Mouse (Mus musculus): ENCODE data around the gene Ehbp1l1. TPM values are rescaled to one million over a fixed set of nuclear protein-coding genes. Genes with fewer than 3 reads are reported as not detected.

Ehbp1l1 gene
- polyA plus RNA-seq, 1 experiment from 2014 or later = 49.8 TPM

DNA sequence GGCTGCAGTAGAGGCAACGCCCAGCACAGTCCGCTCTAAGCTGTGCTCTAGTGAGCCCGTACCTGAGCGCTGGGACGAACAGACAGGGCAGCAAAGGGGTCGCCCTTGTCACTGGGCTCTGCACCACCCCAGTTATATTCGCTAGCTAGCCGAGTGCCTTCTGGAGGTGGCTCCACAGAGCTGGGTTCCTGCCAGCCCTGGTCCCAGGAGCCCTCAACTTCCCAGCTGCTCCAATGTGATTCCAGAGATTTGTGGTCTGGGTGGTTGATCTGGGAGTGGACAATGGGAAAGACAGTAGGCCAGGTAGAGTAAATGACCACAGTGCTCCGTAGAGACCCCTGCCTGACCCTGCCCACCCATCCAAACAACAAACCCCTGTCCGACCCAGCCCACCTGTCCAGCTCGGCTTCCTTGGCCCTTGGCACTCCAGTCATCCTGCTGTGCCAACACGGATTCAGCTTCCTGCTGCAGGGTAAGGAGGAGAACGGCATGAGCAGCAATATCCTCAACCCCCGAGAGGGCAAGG, 32.8 kb upstream of the Ehbp1l1 start:
- WGBS = 93% methylated on average over 14 of the region's 14 CpGs
- peaks cover 68% of the 10 kb centered on the region for H3K36me3 ChIP-seq (ENCODE audit: control insufficient read depth, insufficient read depth)
- no peak overlapping the region for H3K4me3 ChIP-seq (ENCODE audit: low read depth, low read length)
- H3K27ac ChIP-seq (ENCODE audit: low read depth, low read length) = no peak overlapping the region
- no peaks in the 10 kb centered on the region for H3K9me3 ChIP-seq (ENCODE audit: control insufficient read depth)
- H3K27me3 ChIP-seq (replicated peaks; ENCODE audit: control insufficient read depth, insufficient read depth, low read length) = 0 out of 2 replicates have a peak, but pooled peaks cover 6% of the 10 kb centered on the region
- H3K4me1 ChIP-seq (replicated peaks; ENCODE audit: control insufficient read depth, insufficient read depth, low read length) = no peaks in the 10 kb centered on the region
- TF ChIP-seq CTCF (IDR thresholded peaks at IDR 0.05; ENCODE audit: low read depth) = no peak
- H3K9ac ChIP-seq (ENCODE audit: low read depth, low read length) = no peak overlapping the region
- ATAC-seq = no peak
- H3K4me2 ChIP-seq (replicated peaks; ENCODE audit: low read depth) = no peak overlapping the region

DNA sequence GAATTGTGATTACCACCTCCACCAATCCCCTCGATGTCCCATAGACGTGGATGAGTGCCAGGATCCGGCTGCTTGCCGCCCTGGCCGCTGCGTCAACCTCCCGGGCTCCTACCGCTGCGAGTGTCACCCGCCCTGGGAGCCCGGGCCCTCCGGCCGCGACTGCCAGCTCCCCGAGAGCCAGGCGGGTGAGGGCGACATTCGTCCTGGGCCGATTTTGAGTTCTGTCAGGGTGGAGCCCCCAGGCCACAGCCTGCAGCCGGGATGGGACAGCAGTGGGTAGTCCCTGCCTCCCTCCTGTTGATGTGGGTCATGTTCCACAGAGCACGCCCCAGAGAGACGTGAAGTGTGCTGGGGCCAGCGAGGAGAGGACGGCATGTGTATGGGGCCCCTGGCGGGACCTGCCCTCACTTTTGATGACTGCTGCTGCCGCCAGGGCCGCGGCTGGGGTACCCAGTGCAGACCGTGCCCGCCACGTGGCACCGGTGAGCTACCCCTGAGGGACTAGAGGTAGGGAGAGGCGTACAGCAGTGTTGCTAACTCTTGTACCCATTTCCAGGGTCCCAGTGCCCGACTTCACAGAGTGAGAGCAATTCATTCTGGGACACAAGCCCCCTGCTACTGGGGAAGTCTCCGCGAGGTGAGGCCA, 31.0 kb upstream of the Ehbp1l1 start:
- no peaks in the 10 kb centered on the region for H3K9me3 ChIP-seq (ENCODE audit: control insufficient read depth)
- WGBS = 40% methylated on average over 35 of the region's 36 CpGs
- no peak overlapping the region for H3K4me3 ChIP-seq (ENCODE audit: low read depth, low read length)
- H3K9ac ChIP-seq (ENCODE audit: low read depth, low read length) = no peak overlapping the region
- H3K27ac ChIP-seq (ENCODE audit: low read depth, low read length) = no peak overlapping the region
- peaks cover 60% of the 10 kb centered on the region for H3K36me3 ChIP-seq (ENCODE audit: control insufficient read depth, insufficient read depth)
- H3K27me3 ChIP-seq (replicated peaks; ENCODE audit: control insufficient read depth, insufficient read depth, low read length) = 0 out of 2 replicates have a peak, but pooled peaks cover 6% of the 10 kb centered on the region
- no peak for ATAC-seq
- no peak for TF ChIP-seq CTCF (IDR thresholded peaks at IDR 0.05; ENCODE audit: low read depth)
- H3K4me1 ChIP-seq (replicated peaks; ENCODE audit: control insufficient read depth, insufficient read depth, low read length) = no peaks in the 10 kb centered on the region
- peak overlapping the region; percentile 37 for H3K4me2 ChIP-seq (replicated peaks; ENCODE audit: low read depth)

DNA sequence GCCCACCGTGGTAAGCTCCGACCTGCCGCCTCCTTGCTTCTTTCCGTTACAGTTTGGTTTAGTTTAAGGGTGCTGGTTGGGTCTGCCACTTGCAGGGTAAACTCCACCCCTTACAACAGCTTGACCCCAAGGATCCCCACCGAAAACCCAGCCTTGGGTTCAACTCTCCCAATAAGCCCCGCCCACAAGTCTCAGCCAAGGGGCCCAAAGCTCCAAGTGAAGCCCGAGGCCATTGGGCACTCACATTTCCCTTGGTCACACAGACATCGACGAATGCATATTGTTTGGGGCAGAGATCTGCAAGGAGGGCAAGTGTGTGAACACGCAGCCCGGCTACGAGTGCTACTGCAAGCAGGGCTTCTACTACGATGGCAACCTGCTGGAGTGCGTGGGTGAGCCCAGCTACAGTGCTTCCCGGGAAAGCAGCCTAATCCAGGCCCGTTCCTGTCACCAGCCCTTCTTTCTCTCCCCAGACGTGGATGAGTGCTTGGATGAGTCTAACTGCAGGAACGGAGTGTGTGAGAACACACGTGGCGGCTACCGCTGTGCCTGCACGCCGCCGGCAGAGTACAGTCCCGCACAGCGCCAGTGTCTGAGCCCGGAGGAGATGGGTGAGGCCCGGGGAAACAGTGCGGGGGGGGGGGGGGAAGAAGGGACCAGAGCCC, 30.3 kb upstream of the Ehbp1l1 start:
- Histone ChIP-seq H3K27ac (ENCODE audit: low read depth, low read length) (no peak overlapping the region), H3K4me3 (ENCODE audit: low read depth, low read length) (no peak overlapping the region), H3K4me2 (replicated peaks; ENCODE audit: low read depth) (peak overlapping the region; percentile 37), H3K9me3 (ENCODE audit: control insufficient read depth) (no peaks in the 10 kb centered on the region), H3K27me3 (replicated peaks; ENCODE audit: control insufficient read depth, insufficient read depth, low read length) (0 out of 2 replicates have a peak, but pooled peaks cover 6% of the 10 kb centered on the region), H3K9ac (ENCODE audit: low read depth, low read length) (no peak overlapping the region), H3K4me1 (replicated peaks; ENCODE audit: control insufficient read depth, insufficient read depth, low read length) (no peaks in the 10 kb centered on the region), H3K36me3 (ENCODE audit: control insufficient read depth, insufficient read depth) (peaks cover 56% of the 10 kb centered on the region)
- 35% methylated on average over 28 of the region's 29 CpGs for WGBS
- 0 out of 2 replicates have a peak, but pooled peaks have one; percentile 37 for ATAC-seq
- TF ChIP-seq CTCF (IDR thresholded peaks at IDR 0.05; ENCODE audit: low read depth) = no peak

DNA sequence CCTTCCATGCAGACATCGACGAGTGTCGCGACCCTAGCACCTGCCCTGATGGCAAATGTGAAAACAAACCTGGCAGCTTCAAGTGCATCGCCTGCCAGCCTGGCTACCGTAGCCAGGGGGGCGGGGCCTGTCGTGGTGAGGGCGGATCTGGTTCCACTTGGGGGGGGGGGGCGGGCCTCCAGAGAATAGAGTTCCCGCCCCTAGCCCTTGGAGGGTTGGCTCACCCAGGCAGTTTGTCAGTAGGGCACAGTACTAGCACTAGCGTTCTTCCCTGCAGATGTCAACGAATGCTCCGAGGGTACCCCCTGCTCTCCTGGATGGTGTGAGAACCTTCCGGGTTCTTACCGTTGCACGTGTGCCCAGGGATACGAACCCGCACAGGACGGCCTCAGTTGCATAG, 25.6 kb upstream of the Ehbp1l1 start:
- TF ChIP-seq CTCF (IDR thresholded peaks at IDR 0.05; ENCODE audit: low read depth) = no peak
- no peak overlapping the region for H3K9ac ChIP-seq (ENCODE audit: low read depth, low read length)
- H3K4me3 ChIP-seq (ENCODE audit: low read depth, low read length) = no peak overlapping the region
- no peak overlapping the region for H3K4me2 ChIP-seq (replicated peaks; ENCODE audit: low read depth)
- 24% methylated on average over 20 of the region's 20 CpGs for WGBS
- no peak for ATAC-seq
- H3K9me3 ChIP-seq (ENCODE audit: control insufficient read depth) = no peaks in the 10 kb centered on the region
- peaks cover 11% of the 10 kb centered on the region; the same call in 1 of the 2 replicates for H3K36me3 ChIP-seq (ENCODE audit: control insufficient read depth, insufficient read depth)
- H3K27ac ChIP-seq (ENCODE audit: low read depth, low read length) = no peak overlapping the region
- no peaks in the 10 kb centered on the region for H3K4me1 ChIP-seq (replicated peaks; ENCODE audit: control insufficient read depth, insufficient read depth, low read length)
- peaks cover 14% of the 10 kb centered on the region; the same call in 1 of the 2 replicates for H3K27me3 ChIP-seq (replicated peaks; ENCODE audit: control insufficient read depth, insufficient read depth, low read length)

DNA sequence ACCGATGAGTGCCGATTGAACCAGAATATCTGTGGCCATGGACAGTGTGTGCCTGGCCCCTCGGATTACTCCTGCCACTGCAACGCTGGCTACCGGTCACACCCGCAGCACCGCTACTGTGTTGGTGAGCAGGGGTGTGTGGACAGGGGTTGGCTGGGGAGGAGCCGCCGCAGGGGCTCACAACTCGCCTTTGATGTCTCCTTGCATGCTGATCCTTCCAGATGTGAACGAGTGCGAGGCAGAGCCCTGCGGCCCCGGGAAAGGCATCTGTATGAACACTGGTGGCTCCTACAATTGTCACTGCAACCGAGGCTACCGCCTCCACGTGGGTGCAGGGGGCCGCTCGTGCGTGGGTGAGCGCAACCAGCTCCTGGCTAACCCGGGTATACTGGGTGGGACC, 24.8 kb upstream of the Ehbp1l1 start:
- Histone ChIP-seq H3K4me1 (replicated peaks; ENCODE audit: control insufficient read depth, insufficient read depth, low read length) (0 out of 2 replicates have a peak, but pooled peaks cover 2% of the 10 kb centered on the region), H3K36me3 (ENCODE audit: control insufficient read depth, insufficient read depth) (0 out of 2 replicates have a peak, but pooled peaks cover 6% of the 10 kb centered on the region), H3K9ac (ENCODE audit: low read depth, low read length) (no peak overlapping the region), H3K27ac (ENCODE audit: low read depth, low read length) (no peak overlapping the region), H3K27me3 (replicated peaks; ENCODE audit: control insufficient read depth, insufficient read depth, low read length) (peaks cover 7% of the 10 kb centered on the region; the same call in 1 of the 2 replicates), H3K4me2 (replicated peaks; ENCODE audit: low read depth) (no peak overlapping the region), H3K4me3 (ENCODE audit: low read depth, low read length) (no peak overlapping the region), H3K9me3 (ENCODE audit: control insufficient read depth) (no peaks in the 10 kb centered on the region)
- ATAC-seq = no peak
- 36% methylated on average over 22 of the region's 22 CpGs for WGBS
- no peak for TF ChIP-seq CTCF (IDR thresholded peaks at IDR 0.05; ENCODE audit: low read depth)

DNA sequence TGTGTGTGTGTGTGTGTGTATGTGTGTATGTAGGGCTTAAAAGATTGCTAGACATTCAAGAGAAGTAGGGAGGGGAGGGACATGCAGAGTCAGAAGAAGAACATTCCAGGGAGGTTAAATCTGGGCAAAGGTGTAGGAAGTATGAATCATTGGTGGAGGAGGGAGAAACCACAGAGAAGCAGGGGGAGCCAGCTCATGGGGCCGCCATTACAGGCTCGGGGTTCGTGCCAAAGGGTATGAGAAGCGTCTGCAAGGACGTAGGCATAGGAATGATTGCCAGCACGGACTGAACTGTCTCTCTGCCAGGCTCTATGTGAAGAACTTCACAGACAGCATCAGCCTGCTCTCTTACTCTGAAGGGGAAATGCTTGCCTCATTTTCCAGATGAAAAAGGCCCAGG, 23.4 kb upstream of the Ehbp1l1 start:
- no peak for TF ChIP-seq CTCF (IDR thresholded peaks at IDR 0.05; ENCODE audit: low read depth)
- Histone ChIP-seq H3K4me2 (replicated peaks; ENCODE audit: low read depth) (no peak overlapping the region), H3K4me3 (ENCODE audit: low read depth, low read length) (no peak overlapping the region), H3K27ac (ENCODE audit: low read depth, low read length) (no peak overlapping the region), H3K27me3 (replicated peaks; ENCODE audit: control insufficient read depth, insufficient read depth, low read length) (peaks cover 7% of the 10 kb centered on the region; the same call in 1 of the 2 replicates), H3K9me3 (ENCODE audit: control insufficient read depth) (no peaks in the 10 kb centered on the region), H3K36me3 (ENCODE audit: control insufficient read depth, insufficient read depth) (peaks cover 9% of the 10 kb centered on the region; the same call in 1 of the 2 replicates), H3K9ac (ENCODE audit: low read depth, low read length) (no peak overlapping the region), H3K4me1 (replicated peaks; ENCODE audit: control insufficient read depth, insufficient read depth, low read length) (0 out of 2 replicates have a peak, but pooled peaks cover 6% of the 10 kb centered on the region)
- WGBS = 82% methylated on average over 6 of the region's 6 CpGs
- ATAC-seq = no peak

Measured in intestine, postnatal 0 days (tissue).